Mouse (Mus musculus): ENCODE results near the gene Oas1f. TPM values are rescaled to one million over a fixed set of nuclear protein-coding genes. Genes with fewer than 3 reads are reported as not detected.
"Not testable (repeated sequence)": the region's sequence is repeated elsewhere in the genome, so short reads cannot be mapped to it uniquely, and the experiment has no call there.

Oas1f gene
- polyA plus RNA-seq, 1 experiment from 2014 or later: not detected

DNA sequence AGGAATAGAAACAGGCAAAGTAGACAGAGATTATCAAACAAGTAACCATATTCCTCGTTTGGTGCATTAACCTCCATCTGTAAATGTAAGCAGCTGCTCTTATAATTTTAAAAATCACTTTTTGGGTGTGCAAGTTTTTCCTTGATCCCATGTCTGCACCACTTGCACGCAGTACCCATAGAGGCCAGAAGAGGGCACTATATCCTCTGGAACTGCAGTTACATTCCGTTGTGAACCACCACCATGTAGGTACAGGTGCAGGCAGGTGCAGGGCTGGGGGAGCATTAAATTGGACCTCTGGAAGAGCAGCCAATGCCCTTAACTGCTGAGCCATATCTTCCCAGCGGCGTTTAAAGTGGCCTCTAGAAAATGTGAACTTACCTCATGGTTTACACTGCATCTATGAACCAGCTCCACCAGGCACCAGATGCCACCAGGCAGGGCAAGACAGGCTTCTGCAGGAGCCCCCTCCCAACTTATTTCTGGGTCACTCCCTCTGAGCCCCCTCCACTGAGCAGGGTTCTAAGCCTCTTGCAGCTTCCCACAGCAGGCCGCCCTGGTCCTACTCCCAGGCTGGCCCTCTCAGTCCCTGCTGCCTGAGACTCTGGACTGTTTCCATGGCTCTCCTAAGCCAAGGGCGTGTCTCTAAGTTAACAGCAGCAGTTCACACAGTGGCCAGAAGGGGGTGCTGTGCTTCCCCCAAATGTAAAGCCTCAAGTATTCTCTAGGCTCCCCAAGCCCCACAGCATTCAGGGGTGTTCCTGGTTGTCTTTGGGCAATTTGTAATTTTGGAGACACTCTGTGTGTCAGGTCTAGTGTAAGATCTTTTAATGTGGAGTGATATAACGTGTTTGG, 10.2 kb upstream of the Oas1f start:
- H3K9me3 ChIP-seq: no peaks in the 10 kb centered on the region
- no peaks in the 10 kb centered on the region for H3K27me3 ChIP-seq (replicated peaks)
- H3K4me2 ChIP-seq (replicated peaks): no peak overlapping the region
- 16% methylated on average over 8 of the region's 8 CpGs for WGBS
- H3K36me3 ChIP-seq: no peaks in the 10 kb centered on the region
- no peak for ATAC-seq
- no peak overlapping the region for H3K9ac ChIP-seq
- 0 out of 2 replicates have a peak, but pooled peaks cover 4% of the 10 kb centered on the region for H3K4me1 ChIP-seq (replicated peaks)
- H3K4me3 ChIP-seq (replicated peaks): no peak overlapping the region
- H3K27ac ChIP-seq: no peak overlapping the region

DNA sequence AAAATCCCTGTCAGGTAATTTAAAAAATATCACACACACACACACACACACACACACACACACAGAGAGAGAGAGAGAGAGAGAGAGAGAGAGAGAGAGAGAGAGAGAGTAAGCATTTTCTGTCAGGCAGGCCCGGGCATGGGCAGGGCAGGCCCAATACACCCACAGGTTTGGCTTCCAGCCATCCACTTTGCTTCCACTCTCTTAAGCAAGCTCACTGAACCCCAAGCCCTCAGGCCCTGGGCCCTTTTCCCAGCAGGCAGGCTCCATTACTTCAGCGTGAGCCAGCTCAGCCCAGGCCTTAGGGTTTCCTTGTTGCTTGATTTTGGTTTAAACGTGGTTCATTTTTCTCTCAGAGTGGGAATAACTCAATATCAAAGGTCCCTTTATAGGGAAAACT, 2.5 kb upstream of the Oas1f start:
- WGBS: 67% methylated on average over 3 of the region's 3 CpGs
- Histone ChIP-seq H3K4me1 (replicated peaks) (no peaks in the 10 kb centered on the region), H3K36me3 (no peaks in the 10 kb centered on the region), H3K9me3 (no peaks in the 10 kb centered on the region), H3K9ac (no peak overlapping the region), H3K27ac (no peak overlapping the region), H3K4me2 (replicated peaks) (no peak overlapping the region), H3K4me3 (replicated peaks) (no peak overlapping the region), H3K27me3 (replicated peaks) (no peaks in the 10 kb centered on the region)
- ATAC-seq: no peak

DNA sequence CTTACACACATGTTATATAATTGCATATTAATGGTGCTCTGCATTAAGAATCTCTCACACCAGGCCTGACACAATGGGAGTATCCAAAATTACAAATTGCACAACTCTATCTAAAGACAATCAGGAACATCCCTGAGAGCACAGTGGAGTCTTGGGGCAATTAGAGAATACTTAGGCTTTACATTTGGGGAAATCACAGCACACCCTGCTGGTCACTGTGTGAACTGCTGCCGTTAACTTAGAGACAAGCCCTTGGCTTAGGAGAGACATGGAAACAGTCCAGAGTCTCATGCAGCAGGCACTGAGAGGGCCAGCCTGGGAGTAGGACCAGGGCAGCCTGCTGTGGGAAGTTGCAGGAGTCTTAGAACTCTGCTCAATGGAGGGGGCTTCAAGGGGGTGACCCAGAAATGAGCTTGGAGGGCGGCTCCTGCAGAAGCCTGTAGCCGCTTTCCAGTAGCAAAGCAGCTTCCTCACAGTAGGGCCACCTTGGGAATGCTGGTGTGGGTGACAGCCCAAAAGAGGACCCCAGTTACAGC, 2.5 kb downstream of the Oas1f start:
- no peak overlapping the region for H3K9ac ChIP-seq
- no peak overlapping the region for H3K4me3 ChIP-seq (replicated peaks)
- no peak overlapping the region for H3K27ac ChIP-seq
- no peaks in the 10 kb centered on the region; the same call in 1 of the 2 replicates for H3K9me3 ChIP-seq
- WGBS: 65% methylated on average over 3 of the region's 3 CpGs
- no peaks in the 10 kb centered on the region for H3K27me3 ChIP-seq (replicated peaks)
- H3K4me1 ChIP-seq (replicated peaks): no peaks in the 10 kb centered on the region
- no peak overlapping the region for H3K4me2 ChIP-seq (replicated peaks)
- no peak for ATAC-seq
- no peaks in the 10 kb centered on the region for H3K36me3 ChIP-seq

DNA sequence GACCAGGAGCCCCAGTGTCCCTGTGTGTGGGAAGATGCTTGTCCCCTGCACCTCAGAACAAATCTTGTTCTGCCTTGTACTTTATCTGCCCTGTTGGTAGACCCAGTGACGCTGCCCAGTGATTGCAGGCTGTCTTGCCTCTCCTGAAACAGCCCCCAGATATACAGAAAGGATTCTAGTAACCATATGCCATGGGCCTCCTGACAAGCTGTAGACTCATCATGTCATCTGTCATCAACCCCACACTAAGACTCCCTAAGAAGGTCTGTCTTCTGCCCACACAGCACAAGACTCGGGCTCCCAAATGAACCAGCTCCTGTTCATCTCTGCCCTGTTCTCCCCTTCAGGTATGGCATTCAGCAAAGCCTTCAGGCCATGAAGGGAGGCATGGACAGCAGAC, 12.1 kb downstream of the Oas1f start:
- Histone ChIP-seq H3K4me3 (replicated peaks) (no peak overlapping the region), H3K9me3 (no peaks in the 10 kb centered on the region; the same call in 1 of the 2 replicates), H3K36me3 (no peaks in the 10 kb centered on the region), H3K4me2 (replicated peaks) (no peak overlapping the region), H3K4me1 (replicated peaks) (no peaks in the 10 kb centered on the region), H3K9ac (no peak overlapping the region), H3K27me3 (replicated peaks) (no peaks in the 10 kb centered on the region), H3K27ac (no peak overlapping the region)
- ATAC-seq: no peak
- WGBS: 77% methylated on average over 2 of the region's 2 CpGs

DNA sequence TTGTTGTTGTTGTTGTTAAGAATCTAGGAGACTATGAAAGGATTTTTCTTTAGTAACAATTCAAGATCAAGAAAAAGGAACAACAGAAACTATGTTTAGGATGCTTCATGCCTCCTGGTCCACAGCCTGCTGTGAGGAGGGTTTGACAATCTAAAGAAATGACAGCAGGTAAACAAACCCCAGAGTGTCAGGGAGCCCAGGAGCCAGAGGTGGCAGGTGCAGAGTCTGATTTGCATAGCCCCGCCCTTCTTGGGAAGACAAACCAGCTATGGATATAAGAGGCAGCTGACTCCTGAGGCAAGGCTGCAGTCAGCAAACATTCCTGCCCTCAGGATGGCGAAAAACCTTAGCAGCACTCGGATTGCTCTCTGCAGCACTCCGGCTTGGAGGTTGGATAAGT, 14.0 kb downstream of the Oas1f start, which contains the start of gene Oas1h:
TSS of gene Oas1h (plus strand) at position 301 of the 400 bp plus-strand sequence.
- H3K4me2 ChIP-seq (replicated peaks): no peak within 1 kb of the TSS
- no peaks in the 10 kb centered on the region for H3K9me3 ChIP-seq
- H3K9ac ChIP-seq: no peak within 1 kb of the TSS
- H3K27me3 ChIP-seq (replicated peaks): no peaks in the 10 kb centered on the region
- no peak for ATAC-seq
- no peaks in the 10 kb centered on the region for H3K4me1 ChIP-seq (replicated peaks)
- no peak within 1 kb of the TSS for H3K4me3 ChIP-seq (replicated peaks)
- H3K36me3 ChIP-seq: no peaks in the 10 kb centered on the region
- 34% methylated on average over 4 of the region's 4 CpGs for WGBS
- H3K27ac ChIP-seq: no peak within 1 kb of the TSS

DNA sequence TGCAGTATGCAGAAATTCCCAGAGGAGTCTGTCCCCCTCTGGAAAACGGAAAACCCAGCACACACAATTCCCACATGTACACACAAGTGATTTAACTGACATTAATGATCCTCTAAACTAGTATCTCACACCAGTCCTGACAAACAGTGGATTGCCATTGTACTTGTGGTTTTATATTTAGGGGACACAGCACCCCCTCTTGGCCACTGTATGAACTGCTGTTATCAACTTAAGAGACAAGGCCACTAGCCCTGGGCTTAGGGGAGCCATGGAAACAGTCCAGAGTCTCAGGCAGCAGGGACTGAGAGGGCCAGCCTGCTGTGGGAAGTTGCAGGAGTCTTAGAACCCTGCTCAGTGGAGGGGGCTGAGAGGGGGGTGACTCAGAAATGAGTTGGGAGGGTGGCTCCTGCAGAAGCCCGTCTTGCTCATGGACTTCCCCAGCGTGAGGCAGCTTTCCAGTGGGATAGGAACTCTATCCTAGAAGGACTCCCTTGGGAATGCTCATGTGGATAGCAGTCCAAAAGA, 18.2 kb downstream of the Oas1f start:
- H3K4me1 ChIP-seq (replicated peaks): no peaks in the 10 kb centered on the region
- no peaks in the 10 kb centered on the region for H3K27me3 ChIP-seq (replicated peaks)
- H3K9ac ChIP-seq: no peak overlapping the region
- no peak overlapping the region for H3K4me2 ChIP-seq (replicated peaks)
- H3K9me3 ChIP-seq: no peaks in the 10 kb centered on the region
- no peaks in the 10 kb centered on the region for H3K36me3 ChIP-seq
- no peak overlapping the region for H3K4me3 ChIP-seq (replicated peaks)
- WGBS: 66% methylated on average over 3 of the region's 3 CpGs
- H3K27ac ChIP-seq: no peak overlapping the region
- no peak for ATAC-seq

DNA sequence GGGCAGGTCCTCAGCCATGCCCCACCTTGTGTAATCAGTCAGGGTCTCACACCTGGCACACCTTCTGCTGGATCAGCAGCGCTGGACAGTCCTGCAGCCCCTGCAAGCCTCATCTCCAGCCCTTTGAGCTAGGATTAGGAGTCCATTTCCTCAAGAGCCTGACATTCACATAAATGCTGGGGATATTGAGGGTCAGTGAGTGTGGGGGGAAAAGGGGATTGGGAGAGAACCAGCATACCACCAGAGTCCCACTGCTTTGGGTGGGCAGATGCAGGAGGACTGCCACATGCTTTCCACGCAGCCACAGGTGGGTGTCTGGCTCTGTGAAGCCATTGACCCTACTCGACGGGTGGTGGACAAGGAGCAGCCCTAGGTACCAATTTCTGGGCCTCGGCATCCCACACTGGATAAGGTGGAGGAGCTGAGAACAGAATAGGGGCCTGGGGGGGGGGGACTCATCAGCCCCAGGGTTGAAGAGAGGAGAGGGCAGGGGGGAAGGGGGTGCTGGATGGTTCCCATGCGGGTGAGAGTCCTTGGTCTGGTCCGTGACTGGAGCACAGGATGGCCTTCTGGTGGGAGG, 22.4 kb downstream of the Oas1f start:
- Histone ChIP-seq H3K4me2 (replicated peaks) (no peak overlapping the region), H3K27ac (no peak overlapping the region), H3K4me1 (replicated peaks) (no peaks in the 10 kb centered on the region), H3K9ac (no peak overlapping the region), H3K4me3 (replicated peaks) (no peak overlapping the region), H3K27me3 (replicated peaks) (no peaks in the 10 kb centered on the region), H3K36me3 (no peaks in the 10 kb centered on the region), H3K9me3 (no peaks in the 10 kb centered on the region)
- ATAC-seq: no peak
- 81% methylated on average over 7 of the region's 7 CpGs for WGBS

DNA sequence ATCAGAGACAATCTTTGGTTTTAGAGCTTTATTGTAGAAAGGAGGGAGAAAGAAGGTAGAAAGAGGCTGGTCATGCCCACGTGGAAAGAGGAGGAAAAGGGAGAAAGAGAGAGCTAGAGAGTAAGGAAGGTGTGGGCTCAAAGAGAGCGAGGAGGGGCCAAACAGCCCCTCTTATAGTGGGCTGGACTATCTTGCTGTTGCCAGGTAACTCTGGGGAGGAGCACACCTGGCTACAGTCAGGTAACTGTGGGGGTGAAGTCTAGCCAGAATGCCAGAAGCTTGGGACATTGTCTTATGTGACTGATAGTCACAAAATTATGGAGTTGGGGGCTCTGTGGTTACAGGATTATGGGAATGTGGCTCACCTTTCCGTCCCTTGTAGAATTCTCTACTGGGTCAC, 22.9 kb downstream of the Oas1f start:
- no peaks in the 10 kb centered on the region for H3K27me3 ChIP-seq (replicated peaks)

DNA sequence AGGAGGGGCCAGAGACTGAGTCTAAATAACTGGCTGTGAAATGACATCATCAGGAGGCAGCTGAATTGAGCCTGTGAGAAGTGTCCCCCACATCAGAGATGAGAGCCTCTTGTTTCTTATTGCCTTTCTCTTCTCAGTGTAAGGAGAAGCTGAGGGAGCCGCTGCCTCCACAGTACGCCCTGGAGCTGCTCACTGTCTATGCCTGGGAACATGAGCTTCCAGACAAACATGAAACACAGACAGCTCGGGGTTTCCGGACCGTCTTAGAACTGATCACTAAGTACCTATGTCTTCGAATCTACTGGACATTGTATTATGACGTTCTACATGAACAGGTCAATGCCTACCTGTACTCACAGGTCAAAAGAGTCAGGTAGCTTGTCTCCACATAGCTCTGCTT, 23.6 kb downstream of the Oas1f start:
- Histone ChIP-seq H3K9ac (no peak overlapping the region), H3K27ac (no peak overlapping the region), H3K9me3 (no peaks in the 10 kb centered on the region), H3K27me3 (replicated peaks) (no peaks in the 10 kb centered on the region), H3K4me1 (replicated peaks) (no peaks in the 10 kb centered on the region), H3K4me2 (replicated peaks) (no peak overlapping the region), H3K36me3 (no peaks in the 10 kb centered on the region), H3K4me3 (replicated peaks) (no peak overlapping the region)
- ATAC-seq: no peak
- 74% methylated on average over 7 of the region's 7 CpGs for WGBS

More for the DNA sequence above, 22.9 kb downstream of the Oas1f start:
- 62% methylated on average over 3 of the region's 3 CpGs for WGBS
- Histone ChIP-seq H3K4me3 (replicated peaks) (no peak overlapping the region), H3K4me2 (replicated peaks) (no peak overlapping the region), H3K9me3 (no peaks in the 10 kb centered on the region), H3K4me1 (replicated peaks) (no peaks in the 10 kb centered on the region), H3K27ac (no peak overlapping the region), H3K36me3 (no peaks in the 10 kb centered on the region), H3K9ac (no peak overlapping the region)
- ATAC-seq: no peak

DNA sequence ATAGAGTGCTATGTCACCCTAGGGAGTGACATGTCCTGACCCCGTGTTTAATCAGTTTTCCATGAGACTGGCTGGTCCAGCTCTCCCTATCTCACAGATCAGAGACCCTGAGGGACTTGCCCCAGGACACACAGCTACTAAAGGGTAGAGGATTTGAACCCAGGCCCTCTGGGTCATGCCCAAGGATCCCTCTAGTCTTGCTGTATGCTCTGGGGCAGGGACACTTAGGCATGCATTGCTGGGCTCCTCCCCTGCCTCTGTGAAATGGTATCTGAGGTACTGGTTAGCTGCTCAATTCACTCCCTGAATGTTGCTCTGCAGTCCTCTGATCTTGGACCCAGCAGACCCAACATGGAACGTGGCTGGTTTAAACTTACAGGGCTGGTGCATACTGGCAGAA, 24.3 kb downstream of the Oas1f start:
- ATAC-seq: no peak
- 51% methylated on average over 2 of the region's 2 CpGs for WGBS

DNA sequence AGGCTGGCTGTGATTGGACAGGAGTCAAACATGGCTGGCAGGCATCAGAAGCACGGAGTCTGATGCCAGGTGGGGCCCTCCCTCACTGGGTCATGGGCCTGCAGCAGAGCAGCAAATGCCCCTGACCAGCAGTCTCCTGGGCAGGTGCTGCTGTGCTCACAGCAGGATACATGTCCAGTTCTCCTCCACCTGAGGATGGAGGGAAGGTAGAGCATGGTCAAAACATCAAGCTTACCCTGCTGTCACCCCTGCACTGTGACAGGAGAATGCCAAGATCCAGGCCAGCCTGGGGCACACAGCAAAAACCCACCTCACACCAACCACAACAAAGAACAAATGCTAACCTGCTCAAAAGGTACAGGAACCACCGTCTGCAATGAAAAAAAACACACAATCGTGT, 29.7 kb downstream of the Oas1f start:
- H3K36me3 ChIP-seq; H3K9ac ChIP-seq; H3K4me3 ChIP-seq (replicated peaks); H3K4me1 ChIP-seq (replicated peaks); H3K27ac ChIP-seq; ATAC-seq; H3K4me2 ChIP-seq (replicated peaks); H3K27me3 ChIP-seq (replicated peaks); H3K9me3 ChIP-seq: not testable (repeated sequence)
- WGBS: 79% methylated on average over 2 of the region's 3 CpGs

More for the DNA sequence above, 24.3 kb downstream of the Oas1f start:
- Histone ChIP-seq H3K9ac (no peak overlapping the region), H3K4me1 (replicated peaks) (no peaks in the 10 kb centered on the region), H3K27me3 (replicated peaks) (no peaks in the 10 kb centered on the region), H3K27ac (no peak overlapping the region), H3K4me2 (replicated peaks) (no peak overlapping the region), H3K4me3 (replicated peaks) (no peak overlapping the region), H3K9me3 (no peaks in the 10 kb centered on the region), H3K36me3 (no peaks in the 10 kb centered on the region)

DNA sequence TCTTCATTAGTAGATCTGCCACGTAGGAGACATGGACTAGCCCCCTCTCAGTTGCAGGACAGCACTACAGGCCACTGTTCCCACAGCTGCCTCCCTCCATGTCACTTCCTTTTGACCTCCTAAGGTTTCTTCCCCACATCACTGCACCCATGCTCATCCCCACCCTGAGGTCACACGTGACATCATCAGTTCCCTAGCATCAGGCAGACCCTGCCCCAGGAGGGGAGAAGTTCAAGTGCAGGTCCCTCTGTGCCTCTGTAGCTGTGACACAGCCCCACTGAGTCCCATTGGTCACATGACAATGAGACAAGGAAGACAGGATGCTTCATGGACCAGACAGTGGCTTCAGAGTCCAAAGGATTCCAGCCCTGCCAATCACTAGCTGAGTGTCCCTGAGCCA, 30.2 kb downstream of the Oas1f start:
- not testable (repeated sequence) for H3K4me2 ChIP-seq (replicated peaks); H3K4me3 ChIP-seq (replicated peaks); H3K27ac ChIP-seq; H3K9me3 ChIP-seq; H3K4me1 ChIP-seq (replicated peaks); H3K36me3 ChIP-seq; H3K27me3 ChIP-seq (replicated peaks); ATAC-seq; H3K9ac ChIP-seq
- 72% methylated on average over 2 of the region's 2 CpGs for WGBS
